Mouse (Mus musculus): ENCODE measurements around the gene Jmjd8.

GRCm38 (mm10) chr17:25818851-25819780 is 9.6 kb upstream of the Jmjd8 start:
- TF ChIP-seq EP300 (optimal IDR thresholded peaks at IDR 0.05) = no peak
- TF ChIP-seq CTCF (IDR thresholded peaks at IDR 0.05; ENCODE audit: low read depth) = no peak

Data from stomach, postnatal 0 days (tissue).